Mouse (Mus musculus): ENCODE data around the gene Ppara.

Gene Ppara

DNA sequence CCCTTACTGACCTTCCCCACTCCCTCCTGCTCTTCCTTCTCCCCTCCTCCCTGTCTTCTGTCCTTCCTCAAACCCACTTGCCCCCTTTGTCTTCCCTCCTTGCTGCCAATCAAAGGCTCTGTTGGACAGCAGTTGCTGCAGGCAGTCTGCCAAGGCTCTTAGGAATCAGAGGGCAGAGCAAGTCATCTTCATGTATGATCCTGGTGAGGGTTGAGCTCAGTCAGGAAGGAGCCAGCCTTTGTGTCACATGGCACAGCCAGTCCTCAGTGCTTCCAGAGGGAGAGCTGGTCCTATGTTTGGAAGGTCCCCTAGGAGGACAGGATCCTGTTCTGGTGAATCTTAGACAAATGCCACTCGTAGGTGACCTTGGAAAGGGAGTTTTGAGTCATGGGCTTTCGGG is 68.1 kb downstream of the Ppara start:
- DNase-seq (ENCODE audit: low spot score in 2 of 2) = peak in 1 of 2 experiments; percentile 31

DNA sequence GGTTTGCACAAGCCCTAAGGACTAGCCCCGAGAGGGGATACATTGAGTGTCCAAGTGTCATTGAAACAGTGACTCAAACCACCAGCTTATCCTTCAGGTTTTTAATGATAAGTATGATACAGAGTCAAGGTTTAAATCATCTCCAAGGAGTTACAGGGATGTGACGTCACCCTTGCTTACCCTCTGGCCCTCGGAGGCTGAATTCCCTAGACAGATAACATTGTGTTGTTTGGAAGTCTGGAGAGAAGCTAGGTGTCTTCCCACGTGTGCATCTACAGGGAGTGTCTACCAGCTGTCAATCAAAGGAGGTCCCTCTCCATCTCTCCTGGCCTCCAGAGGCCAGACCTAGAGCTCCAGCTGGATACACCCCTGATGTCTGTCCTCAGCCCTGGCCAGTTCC is 72.1 kb downstream of the Ppara start:
- DNase-seq (ENCODE audit: low spot score in 2 of 2) = no peak

DNA sequence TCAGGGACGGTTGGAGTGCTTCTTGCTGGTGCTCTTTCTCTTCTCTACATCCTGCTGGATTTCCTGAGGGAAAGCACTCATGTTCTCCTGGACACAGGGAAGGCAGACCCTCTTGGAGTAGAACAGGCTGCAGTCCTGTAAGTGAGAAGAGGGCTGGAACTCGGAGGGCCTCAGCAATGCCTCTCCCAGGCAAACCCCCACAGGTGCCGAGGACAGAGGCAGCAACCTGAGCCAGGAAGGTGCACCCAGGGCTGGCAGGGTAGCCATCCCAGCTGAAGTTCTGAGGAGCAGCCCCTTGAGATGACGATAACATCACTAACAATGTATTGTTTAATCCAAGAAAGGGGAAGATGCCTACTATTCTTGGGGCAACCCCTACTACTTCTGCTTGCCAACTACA is 72.6 kb downstream of the Ppara start:
- no peak for DNase-seq (ENCODE audit: low spot score in 2 of 2)

DNA sequence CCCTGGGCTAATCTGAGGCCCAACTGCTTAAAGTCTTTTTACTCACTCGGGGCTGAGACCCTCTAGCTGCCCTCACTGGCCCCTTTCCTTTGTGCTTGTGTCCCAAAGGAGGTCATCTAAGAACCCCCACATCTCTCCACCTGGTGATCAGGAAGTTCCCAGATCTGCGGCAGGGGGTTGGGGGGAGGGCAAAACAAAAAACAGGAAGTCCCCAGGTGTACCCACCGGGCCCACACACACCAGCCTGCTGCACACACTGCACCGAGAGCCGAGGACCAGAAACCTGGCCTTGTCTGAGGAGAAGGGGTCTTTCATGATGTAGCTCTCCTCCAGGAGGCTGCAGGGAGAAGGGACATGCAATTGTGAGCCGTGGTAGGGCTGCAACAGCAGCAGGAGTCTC is 73.2 kb downstream of the Ppara start:
- DNase-seq (ENCODE audit: low spot score in 2 of 2) = no peak

DNA sequence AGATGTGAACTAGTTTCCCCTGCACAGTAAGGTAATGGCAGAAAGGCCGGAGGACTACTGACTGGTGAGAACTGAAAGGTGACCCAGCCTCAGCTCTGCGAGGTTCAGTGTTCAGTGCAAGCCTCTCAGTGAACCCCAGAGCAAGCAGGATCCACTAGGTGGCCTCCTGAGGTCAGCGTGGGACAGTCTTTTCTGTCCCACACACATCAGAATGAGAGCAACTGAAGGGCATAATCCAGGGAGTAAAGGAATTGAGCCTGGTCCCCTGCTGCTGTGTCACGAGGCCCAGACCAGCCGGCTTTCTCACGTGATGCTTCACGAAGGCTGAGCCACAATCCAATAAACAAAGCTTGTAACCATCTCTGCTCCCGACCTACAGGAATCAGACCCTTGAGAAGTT is 73.7 kb downstream of the Ppara start:
- DNase-seq (ENCODE audit: low spot score in 2 of 2) = no peak

DNA sequence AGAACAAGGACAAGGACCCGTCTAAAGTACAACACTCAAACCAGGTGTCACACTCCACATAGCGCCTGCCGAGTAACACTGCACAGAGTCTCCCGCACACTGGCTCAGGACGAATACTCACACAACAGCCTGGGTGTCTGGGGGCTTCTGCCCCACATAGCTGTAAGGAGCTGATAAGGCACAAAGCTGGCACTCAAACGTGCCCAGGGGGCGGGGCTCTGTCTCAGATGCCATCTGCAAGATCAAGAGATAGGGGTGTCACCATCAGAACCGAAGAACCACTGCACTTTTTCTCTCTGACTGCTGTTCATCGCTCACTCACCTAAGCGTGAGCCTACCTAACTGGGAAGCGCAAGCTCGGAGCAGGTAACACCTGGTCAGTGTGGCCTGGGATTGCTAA is 74.3 kb downstream of the Ppara start:
- DNase-seq (ENCODE audit: low spot score in 2 of 2) = no peak

DNA sequence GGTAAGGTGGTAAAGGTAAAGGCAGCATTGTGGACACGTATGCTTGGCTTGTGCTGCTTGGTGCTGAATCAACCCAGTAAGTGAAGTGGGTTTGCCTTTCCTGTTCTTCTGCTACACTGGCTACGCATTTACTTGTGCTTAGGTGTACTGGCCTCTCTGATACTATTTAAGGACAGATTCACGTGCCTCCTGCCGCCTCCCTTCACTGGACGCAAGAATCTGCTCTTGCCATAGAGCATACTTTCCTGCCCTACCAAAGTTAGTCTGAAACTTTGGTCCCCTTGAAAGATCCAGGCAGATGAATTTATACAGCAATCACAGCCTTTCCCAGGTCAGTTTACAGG is 75.7 kb downstream of the Ppara start:
- DNase-seq (ENCODE audit: low spot score in 2 of 2) = no peak

DNA sequence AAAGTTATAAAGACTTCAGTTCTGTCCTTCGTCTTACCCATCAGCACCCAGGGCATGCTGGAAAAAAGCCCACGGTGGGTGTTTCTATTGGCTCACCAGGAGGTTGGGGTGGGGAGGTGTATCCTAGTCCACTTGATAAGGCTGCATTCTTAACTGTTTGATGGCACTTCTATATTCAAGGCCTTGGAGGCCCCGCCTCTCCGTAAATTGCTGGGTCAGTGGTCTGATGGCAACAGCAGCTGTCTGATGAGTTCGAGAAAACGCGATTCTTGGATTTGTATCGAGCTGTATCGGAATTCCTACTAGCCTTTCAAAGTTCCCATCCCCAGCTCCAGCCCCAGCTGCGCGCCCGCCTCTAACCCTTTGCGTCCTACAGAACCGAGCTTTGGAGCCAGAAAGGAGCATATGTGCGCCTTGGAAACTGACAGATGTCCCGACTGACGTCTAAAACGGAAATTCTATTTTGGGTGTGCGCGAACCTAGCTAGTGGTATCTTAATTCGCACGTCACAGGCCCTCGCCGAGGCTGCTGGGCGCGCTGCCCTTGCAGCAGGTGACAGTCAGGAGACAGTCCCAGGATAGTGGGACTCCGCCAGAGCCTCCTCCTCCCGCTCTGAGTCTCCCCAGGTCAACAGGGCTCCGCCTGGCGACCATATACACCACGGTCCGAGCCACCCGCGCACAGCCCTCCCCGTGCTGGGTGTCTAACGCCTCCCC is 76.2 kb downstream of the Ppara start:
- DNase-seq (ENCODE audit: low spot score in 2 of 2) = peak in 1 of 2 experiments; percentile 19

DNA sequence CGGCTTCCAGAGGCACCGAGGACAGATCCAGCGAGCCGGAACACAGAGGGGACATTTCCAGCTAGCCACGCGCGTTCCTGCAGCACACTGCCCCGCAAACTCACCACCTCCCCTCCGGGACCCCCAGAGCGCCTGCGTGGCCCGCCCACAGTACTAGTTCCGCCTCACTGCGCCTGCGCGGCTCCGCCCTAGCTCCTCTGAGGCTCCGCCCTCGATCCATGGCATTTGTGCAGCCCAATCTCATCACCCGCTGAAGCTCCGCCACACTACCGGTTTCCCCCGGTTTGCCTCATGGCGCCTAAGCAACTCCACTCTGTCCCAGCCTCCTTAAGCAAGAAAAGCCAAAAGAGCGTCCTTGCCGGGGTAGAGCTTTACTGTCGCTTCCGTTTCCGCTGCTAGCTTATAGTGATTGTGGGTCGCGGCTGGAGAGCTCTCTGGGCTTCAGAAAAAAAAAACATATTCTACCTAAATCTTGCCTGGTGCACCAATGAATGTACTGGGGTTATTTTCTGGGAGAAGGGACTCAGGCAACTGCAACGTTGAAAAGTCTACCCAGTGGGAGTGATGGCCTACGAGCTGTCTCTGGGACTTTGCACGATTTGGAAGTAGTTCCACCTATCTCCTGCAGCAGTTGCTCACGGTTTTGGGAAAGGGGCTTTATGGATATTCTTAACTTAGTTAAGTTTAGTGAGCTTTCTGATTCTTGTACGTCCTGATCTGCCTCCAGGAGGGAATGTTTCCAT is 76.9 kb downstream of the Ppara start, which contains the start of gene Cdpf1:
Gene Cdpf1 (minus strand): TSS at position 163 of the 743 bp plus-strand sequence.
- DNase-seq (ENCODE audit: low spot score in 2 of 2) = peak; percentile 98 to 99

DNA sequence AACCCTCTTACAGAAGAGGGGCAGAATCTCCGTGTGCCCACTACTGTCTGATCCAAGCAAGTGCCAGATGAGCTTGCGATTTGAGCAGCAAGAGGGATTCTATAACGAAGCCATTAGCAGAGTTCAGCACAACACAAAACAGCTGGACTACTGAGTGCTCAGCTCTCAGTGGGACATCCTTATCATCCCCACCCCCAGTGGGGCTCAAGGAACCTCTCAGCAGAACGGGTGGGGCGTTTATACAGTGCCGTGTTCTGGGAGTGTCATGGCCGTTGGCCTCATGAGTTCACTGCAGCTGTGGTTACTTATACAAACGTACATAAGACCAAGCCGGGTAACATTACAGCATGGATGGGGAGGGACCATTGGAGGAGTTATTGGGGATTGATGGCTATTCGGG is 78.6 kb downstream of the Ppara start:
- DNase-seq (ENCODE audit: low spot score in 2 of 2) = no peak

DNA sequence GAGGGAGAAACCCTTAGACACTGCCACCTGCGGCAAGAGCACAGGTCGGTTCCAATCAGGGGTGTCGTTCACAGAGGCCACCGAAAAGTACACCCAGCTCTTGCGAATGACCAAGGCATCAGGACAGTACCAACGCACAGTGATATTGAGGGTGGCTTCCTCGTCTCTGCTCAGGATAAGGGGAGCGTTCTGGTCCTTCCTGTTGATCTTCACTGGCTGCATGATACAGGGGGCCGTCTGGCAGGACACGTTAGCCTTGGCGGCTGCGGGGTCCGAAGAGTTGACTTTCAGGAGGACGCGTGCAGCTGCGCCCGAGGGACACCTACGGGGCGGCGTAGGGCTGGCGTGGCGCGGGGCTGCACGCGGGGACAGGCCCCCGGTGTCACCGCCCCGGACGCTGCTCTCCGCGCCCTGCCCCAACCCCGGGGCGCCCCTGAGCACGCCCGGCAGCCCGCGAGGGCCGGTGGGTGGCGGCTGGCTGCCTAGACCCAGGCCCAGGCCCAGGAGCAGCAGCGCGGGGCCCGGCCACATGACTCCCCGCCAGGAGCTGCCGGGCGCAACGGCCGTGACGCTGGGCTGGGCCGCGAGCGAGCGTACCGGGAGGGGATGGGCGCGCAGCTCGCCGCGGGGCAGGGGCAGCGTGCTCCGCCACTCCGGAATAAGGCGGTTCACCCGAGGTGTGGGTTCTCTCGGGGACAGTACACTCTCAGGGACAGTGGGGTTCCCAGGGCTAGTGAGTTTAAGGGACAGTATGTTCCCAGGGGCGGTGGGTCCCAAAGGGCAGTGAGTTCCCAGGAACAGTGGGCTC is 86.6 kb downstream of the Ppara start, which contains the start of gene Pkdrej:
Gene Pkdrej (minus strand): TSS at position 532 of the 808 bp plus-strand sequence.
- peak in 1 of 2 experiments; percentile 32 for DNase-seq (ENCODE audit: low spot score in 2 of 2)

DNA sequence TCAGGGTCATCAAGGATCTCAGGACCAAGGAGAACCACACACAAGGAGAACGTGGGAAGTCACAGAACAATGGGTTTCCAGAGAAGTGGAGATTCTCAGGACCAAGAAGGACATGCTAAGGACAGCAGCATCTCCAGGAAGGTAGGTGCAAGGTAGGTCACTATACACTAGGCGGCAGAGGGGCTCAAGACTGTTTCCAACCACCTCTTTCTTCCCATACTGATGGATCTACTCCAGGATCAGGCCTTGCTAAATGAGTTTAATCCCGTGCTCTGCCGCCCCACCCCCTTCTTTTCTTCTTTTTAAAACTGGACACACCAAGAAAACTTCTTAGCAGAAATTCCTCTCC is 87.2 kb downstream of the Ppara start:
- no peak for DNase-seq (ENCODE audit: low spot score in 2 of 2)

DNA sequence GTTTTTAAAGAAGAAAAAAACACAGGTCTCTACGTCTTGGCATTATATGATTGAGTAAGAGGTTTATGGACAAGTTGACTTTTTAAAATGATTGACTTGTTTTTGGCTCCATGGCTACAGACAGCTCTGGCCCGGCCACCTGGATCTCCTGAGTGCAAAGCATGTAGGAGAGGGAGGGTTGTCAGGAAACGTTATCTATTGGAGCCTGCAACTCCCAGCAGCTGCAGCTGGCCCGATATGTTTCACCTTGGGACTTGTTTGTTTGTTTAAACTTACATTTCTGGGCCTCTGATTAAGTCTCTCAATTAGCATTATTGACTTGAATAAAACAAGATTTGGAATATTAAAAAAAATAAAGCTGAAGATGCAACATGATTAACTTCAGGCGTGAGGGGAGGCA is 91.9 kb downstream of the Ppara start:
- DNase-seq (ENCODE audit: low spot score in 2 of 2) = no peak

DNA sequence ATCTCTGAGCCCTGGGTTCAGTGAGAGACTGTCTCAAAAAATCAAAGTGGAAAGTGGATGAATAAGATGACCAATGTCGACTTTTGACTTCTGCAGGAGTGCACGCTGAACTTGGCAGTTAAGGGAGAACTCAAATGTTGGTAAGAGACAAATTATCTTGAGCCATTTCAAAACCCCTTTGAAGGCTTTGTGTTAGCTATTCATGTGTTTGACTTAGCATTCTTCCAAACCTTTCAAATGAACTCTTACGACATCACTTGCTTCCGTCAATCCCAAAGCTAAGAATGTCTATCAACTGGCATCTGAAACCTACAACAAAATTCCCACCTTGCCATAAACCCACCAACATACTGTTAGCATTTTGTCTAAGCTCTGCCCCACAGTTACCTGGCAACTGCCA is 93.3 kb downstream of the Ppara start:
- DNase-seq (ENCODE audit: low spot score in 2 of 2) = no peak

DNA sequence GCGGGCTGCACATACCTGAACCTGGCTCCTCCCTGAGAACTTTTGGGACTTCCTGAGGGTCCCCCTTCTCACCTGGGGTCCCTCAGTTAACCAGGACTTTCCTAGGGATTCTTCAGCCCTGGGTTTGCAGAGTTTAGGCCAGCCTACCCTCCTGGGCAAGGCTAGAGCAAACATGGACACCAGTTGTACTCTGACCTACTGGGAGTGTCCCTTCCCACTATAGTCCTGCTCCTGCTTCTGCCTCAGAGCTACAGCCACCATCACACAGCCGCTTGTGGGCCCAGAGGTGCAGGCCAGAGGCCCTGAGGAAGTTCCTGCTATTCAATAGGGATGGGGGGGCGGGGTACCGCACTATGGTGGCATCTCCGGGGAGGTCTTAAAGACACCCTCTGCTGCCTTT is 94.7 kb downstream of the Ppara start:
- no peak for DNase-seq (ENCODE audit: low spot score in 2 of 2)

DNA sequence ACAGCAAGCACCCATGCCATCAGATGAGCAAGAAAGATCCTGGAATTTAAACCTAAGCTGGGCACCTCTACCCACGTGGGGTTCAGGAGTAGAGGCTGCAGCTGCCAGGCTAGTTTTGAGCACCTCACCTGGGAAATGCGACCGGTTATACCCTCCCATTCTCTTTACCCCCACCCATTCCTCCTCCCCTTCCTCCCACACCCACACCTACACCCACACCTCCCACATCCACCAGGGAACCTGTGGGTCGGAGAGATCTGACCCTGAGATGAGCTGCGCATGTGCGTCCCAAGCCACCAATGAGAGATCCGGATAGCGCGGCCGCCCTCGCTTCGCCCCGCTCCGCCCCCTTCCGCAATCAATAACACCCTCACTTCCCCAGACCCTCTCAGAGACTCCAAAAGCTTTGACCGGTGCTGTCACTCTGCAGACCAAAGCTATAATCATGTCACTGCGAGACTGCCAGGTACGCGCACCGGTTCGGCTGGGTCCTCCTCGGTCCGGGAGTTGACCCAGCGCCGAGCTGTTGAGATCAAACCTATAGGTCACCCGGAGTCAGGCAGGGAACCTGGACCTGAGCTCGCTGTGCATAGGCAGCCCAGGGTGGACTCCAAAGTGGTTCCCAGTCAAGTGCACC is 97.3 kb downstream of the Ppara start, which contains the start of gene Ttc38:
Gene Ttc38 (plus strand): TSS at position 353 of the 637 bp plus-strand sequence.
- peak; percentile 55 to 70 for DNase-seq (ENCODE audit: low spot score in 2 of 2)

DNA sequence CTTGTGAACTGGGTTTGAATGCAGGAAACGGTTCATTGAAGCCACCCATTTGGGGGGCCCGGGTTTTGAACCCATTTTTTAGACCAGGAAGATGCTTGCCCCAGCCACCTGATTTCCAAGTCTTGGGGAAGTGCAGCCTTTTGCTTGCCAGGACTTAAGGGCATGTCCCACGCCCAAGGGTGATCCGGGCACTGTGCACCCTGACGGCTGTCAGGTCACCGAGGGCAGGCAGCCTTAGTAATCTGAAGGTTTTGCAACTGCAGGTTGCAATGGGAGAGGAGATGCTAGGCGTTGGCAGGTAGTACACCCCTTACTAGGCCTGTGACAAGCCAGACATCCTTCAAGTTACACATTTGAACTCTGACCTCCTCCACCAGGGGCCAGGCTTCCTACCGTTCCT is 97.8 kb downstream of the Ppara start:
- DNase-seq (ENCODE audit: low spot score in 2 of 2) = no peak

DNA sequence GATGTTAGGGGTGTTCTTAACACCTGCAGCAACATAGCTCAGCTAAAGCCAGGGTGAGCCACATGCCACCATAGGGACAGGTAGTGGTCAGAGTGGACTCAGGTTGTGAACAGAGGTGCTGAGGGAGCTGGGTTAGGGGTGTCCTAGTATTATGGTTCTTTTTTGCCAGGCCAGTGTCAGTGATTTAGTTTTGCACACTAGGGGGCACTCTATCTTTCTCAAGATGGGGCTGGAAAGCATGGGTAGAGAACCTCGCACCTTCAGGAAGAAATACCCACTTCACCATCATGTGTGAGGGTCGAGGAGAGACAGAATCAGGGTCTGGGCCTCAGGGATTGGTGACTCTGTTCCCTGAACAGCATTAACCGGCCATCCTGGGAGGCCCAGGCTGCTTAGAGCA is 100.6 kb downstream of the Ppara start:
- DNase-seq (ENCODE audit: low spot score in 2 of 2) = no peak

DNA sequence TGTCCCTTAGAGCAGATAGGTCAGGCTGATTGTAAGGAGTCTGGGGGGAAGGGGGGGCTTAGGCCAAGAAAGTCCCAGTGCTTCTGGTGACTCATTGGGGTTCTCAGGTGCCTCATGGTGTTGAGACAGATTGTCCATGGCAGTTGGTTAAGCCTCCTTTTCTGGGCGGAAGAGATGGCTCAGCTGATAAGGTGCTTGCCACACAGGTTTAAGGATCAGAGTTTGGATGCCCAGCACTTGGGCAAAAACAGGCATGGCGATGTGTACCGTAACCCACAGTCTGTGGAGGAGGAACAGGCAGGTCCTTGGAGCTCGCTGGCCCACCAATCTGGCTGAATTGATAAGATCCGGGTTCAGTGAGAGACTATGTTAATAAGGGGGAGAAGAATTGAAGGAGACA is 102.1 kb downstream of the Ppara start:
- DNase-seq (ENCODE audit: low spot score in 2 of 2) = no peak

DNA sequence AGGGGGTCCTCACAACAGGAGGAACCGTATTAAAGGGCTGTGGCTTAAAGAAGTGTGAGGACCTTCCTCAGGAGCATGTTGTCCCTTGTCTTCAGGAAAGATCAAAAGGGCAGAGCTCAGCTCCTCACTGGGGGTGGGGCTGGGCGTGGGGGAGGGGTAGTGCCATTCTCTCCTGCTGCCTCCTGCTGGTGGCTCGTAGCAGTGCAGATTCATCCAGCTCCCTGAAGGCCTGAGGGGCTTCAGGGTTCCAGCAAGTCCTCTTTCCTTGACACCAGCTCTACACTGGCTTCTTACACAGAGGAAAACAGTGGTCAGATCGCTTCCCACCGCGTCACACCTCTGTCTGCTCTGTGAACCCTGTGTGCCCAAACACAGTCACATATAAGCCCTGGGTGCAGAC is 106.2 kb downstream of the Ppara start:
- DNase-seq (ENCODE audit: low spot score in 2 of 2) = peak in 1 of 2 experiments; percentile 23

DNA sequence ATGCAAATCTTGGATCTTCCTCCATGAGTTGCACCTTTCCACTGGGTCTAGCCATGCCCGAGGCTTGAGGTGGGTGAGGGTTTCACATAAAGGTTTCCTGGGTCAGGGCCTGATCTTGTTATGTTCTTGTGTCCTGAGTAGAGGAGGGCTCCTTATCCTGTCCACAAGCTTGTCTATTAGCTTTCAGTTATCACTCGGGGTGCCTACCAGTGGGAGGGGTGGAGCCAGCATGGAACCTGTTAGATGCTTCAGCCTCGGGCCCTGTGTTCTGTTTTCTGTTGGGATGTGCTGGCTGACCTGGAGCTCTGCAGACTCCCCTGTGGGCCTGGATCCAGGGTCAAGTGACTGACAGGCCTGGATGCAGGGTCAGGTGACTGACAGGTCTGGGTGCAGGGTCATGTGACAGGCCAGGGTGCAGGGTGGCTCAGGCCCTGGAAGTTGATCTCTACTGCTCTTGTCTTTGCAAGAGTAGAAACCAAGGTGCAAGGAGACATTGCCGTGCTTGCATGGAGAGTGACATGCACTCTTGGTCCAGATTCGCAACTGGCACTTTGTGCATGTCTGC is 107.1 kb downstream of the Ppara start:
- DNase-seq (ENCODE audit: low spot score in 2 of 2) = no peak

DNA sequence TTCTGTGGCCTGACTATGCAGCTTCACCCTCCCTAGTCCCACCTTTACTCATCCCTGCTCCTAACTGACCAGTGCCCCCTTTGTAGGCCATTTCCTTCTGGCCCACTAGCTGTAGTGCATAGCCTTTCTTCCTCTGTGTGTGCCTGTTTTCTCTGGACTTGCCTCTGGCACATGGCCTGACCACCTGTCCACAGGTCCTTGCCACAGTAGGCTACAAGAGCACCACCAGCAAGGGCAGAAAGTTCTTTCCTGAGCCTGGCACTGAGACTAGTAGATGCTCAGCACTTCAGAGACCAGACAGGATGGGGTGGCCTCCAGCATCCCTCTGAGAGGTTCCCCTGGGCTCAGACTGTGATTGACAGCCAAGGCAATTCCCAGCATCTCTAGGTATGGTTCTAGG is 110.3 kb downstream of the Ppara start:
- no peak for DNase-seq (ENCODE audit: low spot score in 2 of 2)

All from cerebellum, postnatal 4 days (tissue).